Mouse (Mus musculus): ENCODE data around the gene Rbm25. TPM values are rescaled to one million over a fixed set of nuclear protein-coding genes. Genes with fewer than 3 reads are reported as not detected.

Rbm25 gene
- polyA plus RNA-seq, 1 experiment from 2014 or later, result 184 TPM

DNA sequence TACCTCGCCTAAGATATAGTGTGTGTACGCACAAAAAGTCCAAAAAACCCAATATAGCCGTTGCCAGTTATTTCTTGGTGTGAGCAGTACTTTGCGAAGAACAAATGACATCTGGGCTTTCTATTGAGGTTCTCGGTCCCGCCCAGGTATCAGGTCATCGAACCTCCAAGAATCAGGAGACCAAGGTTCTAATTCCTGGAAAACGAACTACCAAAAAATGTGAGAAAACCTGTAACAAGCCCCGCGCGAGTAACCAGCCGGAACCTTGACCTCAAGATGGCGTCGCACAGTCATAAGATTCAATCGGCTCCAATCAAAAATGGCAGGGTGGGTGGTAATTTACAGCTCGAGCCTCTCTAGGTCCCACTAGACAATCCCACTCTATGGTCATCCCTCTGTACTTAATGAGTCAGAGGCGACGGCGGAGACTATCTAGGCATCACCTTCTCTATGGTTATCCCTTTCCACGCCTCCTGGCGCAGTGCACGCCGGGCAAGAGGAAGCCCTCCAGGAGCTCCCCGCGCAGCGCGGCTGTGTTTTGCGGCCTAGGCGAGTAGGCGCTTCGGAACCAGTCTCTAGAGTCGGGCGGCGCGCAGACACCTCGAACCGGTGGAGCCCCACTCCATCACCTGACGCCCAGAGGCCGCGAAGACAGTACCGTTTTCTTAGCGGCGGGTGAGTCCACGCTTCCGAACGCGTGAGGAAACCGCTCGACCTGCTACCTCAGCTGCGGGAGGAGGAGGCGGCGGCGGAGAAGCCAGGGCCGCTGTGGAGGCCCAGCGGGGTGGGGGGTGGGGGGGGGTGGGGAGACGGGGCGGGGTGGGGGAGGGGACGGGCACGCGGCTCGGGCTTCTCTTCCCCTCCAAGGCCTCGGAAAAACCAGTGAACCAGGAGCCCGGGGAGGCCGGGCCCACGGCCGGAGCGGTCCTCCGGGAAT, 975 bp downstream of the Rbm25 start:
- under 1% methylated on average over 60 of the region's 68 CpGs for WGBS (ENCODE audit: insufficient replicate concordance)
- peak; percentile 100 for ATAC-seq (replicated peaks; ENCODE audit: insufficient number of reproducible peaks, low FRiP score, low TSS enrichment)
- Histone ChIP-seq H3K36me3 (ENCODE audit: control insufficient read depth, insufficient read depth, low read length) (peaks cover under 1% of the 10 kb centered on the region), H3K27me3 (ENCODE audit: control insufficient read depth, insufficient read depth, low read length) (no peaks in the 10 kb centered on the region), H3K4me1 (ENCODE audit: control insufficient read depth, insufficient read depth, low read length) (peaks cover 5% of the 10 kb centered on the region; the same call in 1 of the 2 replicates), H3K27ac (ENCODE audit: low read depth, low read length) (peak overlapping the region; percentile 95), H3K9me3 (replicated peaks; ENCODE audit: control insufficient read depth, low read length) (no peaks in the 10 kb centered on the region), H3K9ac (ENCODE audit: low read depth, low read length) (peak overlapping the region; percentile 92), H3K4me3 (ENCODE audit: low read depth, low read length) (peak overlapping the region; percentile 60), H3K4me2 (peak overlapping the region; percentile 71)

- H3K27ac ChIP-seq (ENCODE audit: low read depth, low read length), result peak overlapping the region; percentile 95
- peak; percentile 20; the same call in 1 of the 2 replicates for ATAC-seq (replicated peaks; ENCODE audit: insufficient number of reproducible peaks, low FRiP score, low TSS enrichment)
- H3K36me3 ChIP-seq (ENCODE audit: control insufficient read depth, insufficient read depth, low read length), result peaks cover 6% of the 10 kb centered on the region
- H3K4me1 ChIP-seq (ENCODE audit: control insufficient read depth, insufficient read depth, low read length), result peaks cover 5% of the 10 kb centered on the region; the same call in 1 of the 2 replicates
- H3K4me2 ChIP-seq, result peak overlapping the region; percentile 70
- peak overlapping the region; percentile 60 for H3K4me3 ChIP-seq (ENCODE audit: low read depth, low read length)
- no peaks in the 10 kb centered on the region for H3K27me3 ChIP-seq (ENCODE audit: control insufficient read depth, insufficient read depth, low read length)
- WGBS (ENCODE audit: insufficient replicate concordance), result under 1% methylated on average over 20 of the region's 20 CpGs
- H3K9ac ChIP-seq (ENCODE audit: low read depth, low read length), result peak overlapping the region; percentile 92
- no peaks in the 10 kb centered on the region for H3K9me3 ChIP-seq (replicated peaks; ENCODE audit: control insufficient read depth, low read length)
Measured at GRCm38 (mm10) chr12:83632680-83633025, 1.6 kb downstream of the Rbm25 start.

DNA sequence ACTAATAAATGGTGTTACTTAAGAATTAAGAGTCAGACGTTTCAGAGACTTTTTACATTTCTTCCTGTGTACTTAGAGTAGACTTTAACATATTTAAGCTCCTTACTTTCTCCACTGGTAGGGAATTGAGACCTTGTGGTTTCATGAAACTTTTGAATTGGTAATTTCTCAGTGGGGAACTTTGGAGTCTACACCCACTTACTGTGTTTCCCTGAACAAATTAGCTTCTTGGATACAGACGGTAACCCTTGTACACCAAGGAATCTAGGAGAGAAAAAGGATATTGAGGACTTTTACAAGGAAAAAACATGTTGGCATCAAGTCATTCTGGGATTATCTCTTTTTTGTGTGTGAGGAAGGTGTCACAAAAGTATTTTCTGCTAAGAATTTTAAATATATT, 2.8 kb downstream of the Rbm25 start:
- Histone ChIP-seq H3K9ac (ENCODE audit: low read depth, low read length) (no peak overlapping the region), H3K36me3 (ENCODE audit: control insufficient read depth, insufficient read depth, low read length) (peaks cover 7% of the 10 kb centered on the region), H3K27ac (ENCODE audit: low read depth, low read length) (no peak overlapping the region), H3K9me3 (replicated peaks; ENCODE audit: control insufficient read depth, low read length) (no peaks in the 10 kb centered on the region), H3K4me3 (ENCODE audit: low read depth, low read length) (peak overlapping the region; percentile 60), H3K27me3 (ENCODE audit: control insufficient read depth, insufficient read depth, low read length) (no peaks in the 10 kb centered on the region), H3K4me1 (ENCODE audit: control insufficient read depth, insufficient read depth, low read length) (peaks cover 5% of the 10 kb centered on the region; the same call in 1 of the 2 replicates), H3K4me2 (peak overlapping the region; percentile 70)
- whole genome bisulfite sequencing (ENCODE audit: insufficient replicate concordance), result 51% methylated on average over 2 of the region's 2 CpGs
- ATAC-seq (replicated peaks; ENCODE audit: insufficient number of reproducible peaks, low FRiP score, low TSS enrichment), result no peak

DNA sequence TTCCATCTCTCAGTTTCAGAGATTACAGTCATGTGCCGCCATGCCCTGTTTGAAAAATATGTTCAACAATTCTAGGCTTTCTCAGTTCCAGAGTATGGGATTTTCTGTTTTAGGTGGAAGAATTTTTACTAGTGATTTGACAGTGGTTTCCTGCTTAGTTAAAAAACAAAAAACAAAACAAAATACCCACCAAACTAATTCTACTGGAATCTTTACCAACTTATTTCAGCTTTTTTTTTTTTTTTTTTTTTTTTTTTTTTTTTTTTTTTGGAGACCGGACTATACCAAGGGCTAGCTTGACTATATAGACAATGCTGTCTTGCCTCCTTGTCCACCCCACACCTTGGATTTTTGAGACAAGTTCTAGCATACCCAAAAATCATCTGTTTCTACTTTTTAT, 10.2 kb downstream of the Rbm25 start:
- H3K27me3 ChIP-seq (ENCODE audit: control insufficient read depth, insufficient read depth, low read length), result no peaks in the 10 kb centered on the region
- WGBS (ENCODE audit: insufficient replicate concordance), result 96% methylated on average over 2 of the region's 2 CpGs
- H3K27ac ChIP-seq (ENCODE audit: low read depth, low read length), result no peak overlapping the region
- no peak overlapping the region for H3K4me2 ChIP-seq
- H3K9ac ChIP-seq (ENCODE audit: low read depth, low read length), result no peak overlapping the region
- H3K4me1 ChIP-seq (ENCODE audit: control insufficient read depth, insufficient read depth, low read length), result no peaks in the 10 kb centered on the region
- no peaks in the 10 kb centered on the region for H3K9me3 ChIP-seq (replicated peaks; ENCODE audit: control insufficient read depth, low read length)
- H3K36me3 ChIP-seq (ENCODE audit: control insufficient read depth, insufficient read depth, low read length), result peaks cover 26% of the 10 kb centered on the region
- ATAC-seq (replicated peaks; ENCODE audit: insufficient number of reproducible peaks, low FRiP score, low TSS enrichment), result no peak
- no peak overlapping the region for H3K4me3 ChIP-seq (ENCODE audit: low read depth, low read length)

DNA sequence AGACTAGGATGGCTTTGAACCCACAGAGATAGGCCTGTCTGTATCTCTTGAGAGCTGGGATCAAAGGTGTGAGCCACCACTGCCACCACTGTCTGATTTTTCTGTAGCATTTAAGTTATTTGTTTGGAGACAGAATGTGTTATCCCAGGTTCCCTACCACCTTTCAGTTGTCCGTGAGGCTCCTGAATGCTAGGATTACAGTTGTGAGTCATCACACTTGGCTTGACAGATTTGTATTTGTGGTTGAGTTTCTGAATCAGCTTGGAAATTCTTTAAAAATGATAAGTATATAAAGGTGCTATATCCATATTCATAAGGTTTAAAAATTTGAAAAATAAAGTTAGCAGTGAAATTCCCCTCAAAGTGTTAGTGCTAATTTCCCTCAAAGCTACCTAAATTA, 12.1 kb downstream of the Rbm25 start:
- H3K4me3 ChIP-seq (ENCODE audit: low read depth, low read length), result no peak overlapping the region
- peaks cover 24% of the 10 kb centered on the region for H3K36me3 ChIP-seq (ENCODE audit: control insufficient read depth, insufficient read depth, low read length)
- H3K9ac ChIP-seq (ENCODE audit: low read depth, low read length), result no peak overlapping the region
- H3K9me3 ChIP-seq (replicated peaks; ENCODE audit: control insufficient read depth, low read length), result no peaks in the 10 kb centered on the region
- H3K4me1 ChIP-seq (ENCODE audit: control insufficient read depth, insufficient read depth, low read length), result no peaks in the 10 kb centered on the region
- no peak overlapping the region for H3K4me2 ChIP-seq
- ATAC-seq (replicated peaks; ENCODE audit: insufficient number of reproducible peaks, low FRiP score, low TSS enrichment), result no peak
- 88% methylated on average over 1 of the region's 1 CpGs for WGBS (ENCODE audit: insufficient replicate concordance)
- H3K27ac ChIP-seq (ENCODE audit: low read depth, low read length), result no peak overlapping the region
- no peaks in the 10 kb centered on the region for H3K27me3 ChIP-seq (ENCODE audit: control insufficient read depth, insufficient read depth, low read length)

- Histone ChIP-seq H3K9me3 (replicated peaks; ENCODE audit: control insufficient read depth, low read length) (no peaks in the 10 kb centered on the region), H3K27me3 (ENCODE audit: control insufficient read depth, insufficient read depth, low read length) (no peaks in the 10 kb centered on the region), H3K36me3 (ENCODE audit: control insufficient read depth, insufficient read depth, low read length) (peaks cover 21% of the 10 kb centered on the region), H3K27ac (ENCODE audit: low read depth, low read length) (no peak overlapping the region), H3K4me2 (no peak overlapping the region), H3K9ac (ENCODE audit: low read depth, low read length) (no peak overlapping the region), H3K4me1 (ENCODE audit: control insufficient read depth, insufficient read depth, low read length) (no peaks in the 10 kb centered on the region), H3K4me3 (ENCODE audit: low read depth, low read length) (no peak overlapping the region)
- WGBS (ENCODE audit: insufficient replicate concordance), result 82% methylated on average over 3 of the region's 3 CpGs
- no peak for ATAC-seq (replicated peaks; ENCODE audit: insufficient number of reproducible peaks, low FRiP score, low TSS enrichment)
Measured at GRCm38 (mm10) chr12:83650346-83650745, 19.3 kb downstream of the Rbm25 start.

- Histone ChIP-seq H3K27ac (ENCODE audit: low read depth, low read length) (no peak overlapping the region), H3K27me3 (ENCODE audit: control insufficient read depth, insufficient read depth, low read length) (no peaks in the 10 kb centered on the region), H3K4me2 (no peak overlapping the region), H3K9me3 (replicated peaks; ENCODE audit: control insufficient read depth, low read length) (no peaks in the 10 kb centered on the region), H3K4me1 (ENCODE audit: control insufficient read depth, insufficient read depth, low read length) (no peaks in the 10 kb centered on the region), H3K36me3 (ENCODE audit: control insufficient read depth, insufficient read depth, low read length) (peaks cover 20% of the 10 kb centered on the region), H3K4me3 (ENCODE audit: low read depth, low read length) (no peak overlapping the region), H3K9ac (ENCODE audit: low read depth, low read length) (no peak overlapping the region)
- ATAC-seq (replicated peaks; ENCODE audit: insufficient number of reproducible peaks, low FRiP score, low TSS enrichment), result no peak
Measured at GRCm38 (mm10) chr12:83651414-83651813, 20.4 kb downstream of the Rbm25 start.

DNA sequence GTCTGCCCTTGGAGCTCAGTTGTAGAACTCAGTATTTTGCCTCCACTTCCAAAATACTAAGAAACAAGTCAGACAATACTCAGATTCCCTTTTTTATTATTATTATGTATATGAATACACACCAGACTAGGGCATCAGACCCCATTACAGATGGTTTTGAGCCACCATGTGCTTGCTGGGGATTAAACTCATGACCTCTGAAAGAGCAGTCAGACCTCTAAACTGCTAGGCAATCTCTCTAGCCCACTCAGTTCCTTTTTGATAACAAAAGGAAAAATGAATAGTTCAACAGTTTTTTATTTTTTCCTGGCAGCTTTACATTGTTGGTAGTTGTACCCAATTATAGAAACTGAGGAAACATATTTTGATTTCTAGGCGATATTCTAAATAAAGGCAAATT, 54.4 kb downstream of the Rbm25 start:
- H3K27ac ChIP-seq (ENCODE audit: low read depth, low read length), result no peak overlapping the region
- no peaks in the 10 kb centered on the region for H3K27me3 ChIP-seq (ENCODE audit: control insufficient read depth, insufficient read depth, low read length)
- H3K4me1 ChIP-seq (ENCODE audit: control insufficient read depth, insufficient read depth, low read length), result peaks cover 6% of the 10 kb centered on the region; the same call in 1 of the 2 replicates
- no peaks in the 10 kb centered on the region for H3K9me3 ChIP-seq (replicated peaks; ENCODE audit: control insufficient read depth, low read length)
- H3K4me3 ChIP-seq (ENCODE audit: low read depth, low read length), result no peak overlapping the region
- WGBS (ENCODE audit: insufficient replicate concordance), result 93% methylated on average over 1 of the region's 1 CpGs
- peaks cover 4% of the 10 kb centered on the region; the same call in 1 of the 2 replicates for H3K36me3 ChIP-seq (ENCODE audit: control insufficient read depth, insufficient read depth, low read length)
- no peak overlapping the region for H3K9ac ChIP-seq (ENCODE audit: low read depth, low read length)
- no peak overlapping the region for H3K4me2 ChIP-seq
- ATAC-seq (replicated peaks; ENCODE audit: insufficient number of reproducible peaks, low FRiP score, low TSS enrichment), result no peak
